Mouse (Mus musculus) kidney, adult 2 months (tissue): ENCODE measurements at regions not wholly inside any gene's neighbourhood (a gene's known extent, or its start where the extent isn't known, plus 50 kb on each side); places are given as distances from the start of the nearest gene placed in this dataset.

ENCODE experiments used
- CTCF ChIP-seq: fragments of 200-500 bp; conservative IDR thresholded peaks from 2 replicates; pipeline ENCODE4 v1.5.1; 2011; ENCODE audit warnings: low read depth, mild to moderate bottlenecking, control low read depth, low read length, moderate library complexity, mixed read lengths; ENCODE audit not compliant: insufficient read depth, insufficient read length
- POLR2A ChIP-seq: fragments of 200-500 bp; IDR thresholded peaks from one replicate; pipeline ENCODE4 v1.6.1; 2011; ENCODE audit warnings: low read depth, low read length, control low read depth

GRCm38 (mm10) chr10:125765103-125765820, 200.7 kb upstream of the Lrig3 start:
- no peak for TF ChIP-seq CTCF
- no peak for TF ChIP-seq POLR2A
